ENCODE assay signal across 7 mouse cellular contexts in the genomic region with DNA sequence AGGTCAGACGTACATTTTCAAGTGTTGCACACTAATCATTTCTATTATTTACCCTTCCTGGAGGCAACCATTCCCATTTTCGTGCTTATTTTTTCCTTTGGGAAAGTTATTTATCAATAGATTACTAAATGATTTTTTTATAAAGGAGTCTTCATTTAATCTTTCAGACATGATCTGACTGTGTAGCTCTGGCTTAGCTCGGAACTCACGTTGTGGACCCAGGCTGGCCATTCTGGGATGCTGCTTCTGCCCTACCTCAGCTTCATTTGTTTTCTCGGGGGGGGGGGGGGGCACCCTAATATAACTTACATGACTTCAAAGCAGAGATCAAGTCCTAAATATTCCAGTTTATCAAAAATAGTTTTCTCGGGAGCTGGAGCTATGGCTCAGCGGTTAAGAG. TPM values are rescaled to one million over a fixed set of nuclear protein-coding genes. Genes with fewer than 3 reads are reported as not detected.
DNase-seq lines count a peak whose midpoint lies in the region; ATAC-seq and TF ChIP-seq lines count a peak whose summit lies in the region.

No protein-coding gene starts in this region.

- TF ChIP-seq POLR2A in embryonic fibroblast, embryonic 13.5 days (IDR thresholded peaks at IDR 0.05; ENCODE audit: low read depth, low read length): no peak
- no peak for TF ChIP-seq POLR2A in olfactory bulb, adult 2 months (IDR thresholded peaks at IDR 0.05; ENCODE audit: insufficient read depth, low read depth, low read length)

- no peak for TF ChIP-seq EP300 in lung, postnatal 0 days (IDR thresholded peaks at IDR 0.05)

- no peak overlapping the region for H3K9ac ChIP-seq in lung, postnatal 0 days (replicated peaks; ENCODE audit: low read depth)
- 0 out of 2 replicates have a peak overlapping the region, but pooled peaks have one; percentile 31 for H3K9ac ChIP-seq in intestine, postnatal 0 days (ENCODE audit: low read depth, low read length)

- TF ChIP-seq CTCF in lung, postnatal 0 days (IDR thresholded peaks at IDR 0.05): no peak
- no peak for TF ChIP-seq CTCF in embryonic fibroblast, embryonic 13.5 days (IDR thresholded peaks at IDR 0.05; ENCODE audit: borderline replicate concordance, insufficient read depth, low read length)
- TF ChIP-seq CTCF in intestine, postnatal 0 days (IDR thresholded peaks at IDR 0.05; ENCODE audit: low read depth): no peak
- no peak for TF ChIP-seq CTCF in olfactory bulb, adult 2 months (IDR thresholded peaks at IDR 0.05; ENCODE audit: insufficient read depth, low read depth, low read length)

- H3K4me1 ChIP-seq in lung, postnatal 0 days (ENCODE audit: insufficient read depth, low read depth, low read length): peaks cover 4% of the 10 kb centered on the region; the same call in 1 of the 2 replicates
- H3K4me1 ChIP-seq in embryonic fibroblast, embryonic 13.5 days (ENCODE audit: control insufficient read depth, insufficient read depth, low read length): no peaks in the 10 kb centered on the region; the same call in 1 of the 2 replicates
- H3K4me1 ChIP-seq in intestine, postnatal 0 days (replicated peaks; ENCODE audit: control insufficient read depth, insufficient read depth, low read length): no peaks in the 10 kb centered on the region
- peaks cover 3% of the 10 kb centered on the region; the same call in 1 of the 2 replicates for H3K4me1 ChIP-seq in olfactory bulb, adult 2 months (ENCODE audit: control insufficient read depth, insufficient read depth, low read length)

- H3K27me3 ChIP-seq in lung, postnatal 0 days (replicated peaks; ENCODE audit: insufficient read depth, low read length): no peaks in the 10 kb centered on the region
- H3K27me3 ChIP-seq in intestine, postnatal 0 days (replicated peaks; ENCODE audit: control insufficient read depth, insufficient read depth, low read length): no peaks in the 10 kb centered on the region

- peak overlapping the region; percentile 94 for H3K4me3 ChIP-seq in lung, postnatal 0 days (ENCODE audit: low read depth, low read length)
- H3K4me3 ChIP-seq in embryonic fibroblast, embryonic 13.5 days (ENCODE audit: insufficient read depth, low read length): no peak overlapping the region
- H3K4me3 ChIP-seq in intestine, postnatal 0 days (ENCODE audit: low read depth, low read length): peak overlapping the region; percentile 99
- peak overlapping the region; percentile 24; the same call in 1 of the 2 replicates for H3K4me3 ChIP-seq in olfactory bulb, adult 2 months (ENCODE audit: insufficient read depth, low read depth, low read length)

- H3K4me2 ChIP-seq in lung, postnatal 0 days (replicated peaks; ENCODE audit: low read depth, low read length): peak overlapping the region; percentile 76
- peak overlapping the region; percentile 63 for H3K4me2 ChIP-seq in intestine, postnatal 0 days (replicated peaks; ENCODE audit: low read depth)

- 6% methylated on average over 7 of the region's 7 CpGs for WGBS in lung, postnatal 0 days
- 5% methylated on average over 7 of the region's 7 CpGs for WGBS in intestine, postnatal 0 days
- 3% methylated on average over 7 of the region's 7 CpGs for WGBS in olfactory bulb, adult 2 months

- no peak for ATAC-seq in lung, postnatal 0 days
- no peak for ATAC-seq in intestine, postnatal 0 days

- peak overlapping the region; percentile 59 for H3K27ac ChIP-seq in lung, postnatal 0 days (ENCODE audit: low read length)
- H3K27ac ChIP-seq in embryonic fibroblast, embryonic 13.5 days (ENCODE audit: insufficient read depth, low read length): peak overlapping the region; percentile 58
- H3K27ac ChIP-seq in intestine, postnatal 0 days (ENCODE audit: low read depth, low read length): no peak overlapping the region
- H3K27ac ChIP-seq in olfactory bulb, adult 2 months (ENCODE audit: insufficient read depth, low read depth, low read length): no peak overlapping the region

- no peak for DNase-seq in lung, postnatal 0 days (ENCODE audit: low spot score)
- no peak for DNase-seq in lung, adult 18-20 months
- no peak for DNase-seq in T-cell, adult 2 months (ENCODE audit: low spot score)
- no peak for DNase-seq in adrenal gland, postnatal 10 days

- peaks cover 18% of the 10 kb centered on the region for H3K36me3 ChIP-seq in lung, postnatal 0 days (ENCODE audit: insufficient read depth, low read length)
- H3K36me3 ChIP-seq in intestine, postnatal 0 days (ENCODE audit: control insufficient read depth, insufficient read depth): peaks cover 28% of the 10 kb centered on the region

- no peaks in the 10 kb centered on the region for H3K9me3 ChIP-seq in lung, postnatal 0 days (ENCODE audit: low read length)
- H3K9me3 ChIP-seq in intestine, postnatal 0 days (ENCODE audit: control insufficient read depth): no peaks in the 10 kb centered on the region

RNA-seq across cellular contexts. Expression of gene Cct2, which starts 0.5 kb away (rescaled TPM):
- 107 and 109 TPM in 2 replicates for polyA plus RNA-seq in lung, postnatal 0 days (2015; fragmentation: Nextera tagmentation; extraction: Ambion mirVana)
- polyA plus RNA-seq in embryonic fibroblast, embryonic 13.5 days (2011; ENCODE audit: insufficient read length, low read depth, missing spikeins): 458 and 514 TPM in 2 replicates
- 112 and 119 TPM in 2 replicates for polyA plus RNA-seq in intestine, postnatal 0 days (2015; fragmentation: Nextera tagmentation; extraction: Ambion mirVana)
- polyA plus RNA-seq in olfactory bulb, adult 2 months (2012; ENCODE audit: insufficient read depth, insufficient read length, low replicate concordance, missing spikeins): not detected in 2 replicates
- 100 to 1,000 TPM; 211 to 224 TPM for total RNA-seq in adrenal gland, postnatal 10 days (2021)

RNA-seq across cellular contexts. Expression of gene Lrrc10, which starts 18.9 kb away (rescaled TPM):
- polyA plus RNA-seq in lung, postnatal 0 days (2015; fragmentation: Nextera tagmentation; extraction: Ambion mirVana): 0.45 and 0.58 TPM in 2 replicates
- polyA plus RNA-seq in embryonic fibroblast, embryonic 13.5 days (2011; ENCODE audit: insufficient read length, low read depth, missing spikeins): not detected in 2 replicates
- not detected in 2 replicates for polyA plus RNA-seq in intestine, postnatal 0 days (2015; fragmentation: Nextera tagmentation; extraction: Ambion mirVana)
- not detected in 2 replicates for polyA plus RNA-seq in olfactory bulb, adult 2 months (2012; ENCODE audit: insufficient read depth, insufficient read length, low replicate concordance, missing spikeins)
- total RNA-seq in adrenal gland, postnatal 10 days (2021): not detected

Comparison
In these comparisons a context has a peak if more than half of its experiments do, and no peak if none do; other contexts are left out.
1. H3K27ac ChIP-seq: peak in lung, postnatal 0 days (single experiment) and embryonic fibroblast, embryonic 13.5 days (single experiment); none in intestine, postnatal 0 days (single experiment) and olfactory bulb, adult 2 months (single experiment).